Mouse (Mus musculus) olfactory bulb, adult 2 months (tissue): Measurements from ENCODE around the gene Adamtsl5.
A peak's percentile ranks its signal among the peaks of the same experiment; 100 is the strongest.

Experiments
- CTCF ChIP-seq: fragments of 200-500 bp; IDR thresholded peaks from 2 replicates; pipeline ENCODE4 v1.5.1; 2012; ENCODE audit warnings: low read depth, mild to moderate bottlenecking, low read length, moderate library complexity; ENCODE audit not compliant: insufficient read depth
- POLR2A ChIP-seq: fragments of 200-500 bp; IDR thresholded peaks from 2 replicates; pipeline ENCODE4 v1.6.1; 2012; ENCODE audit warnings: mild to moderate bottlenecking, low read depth, low read length, moderate library complexity; ENCODE audit not compliant: insufficient read depth

DNA sequence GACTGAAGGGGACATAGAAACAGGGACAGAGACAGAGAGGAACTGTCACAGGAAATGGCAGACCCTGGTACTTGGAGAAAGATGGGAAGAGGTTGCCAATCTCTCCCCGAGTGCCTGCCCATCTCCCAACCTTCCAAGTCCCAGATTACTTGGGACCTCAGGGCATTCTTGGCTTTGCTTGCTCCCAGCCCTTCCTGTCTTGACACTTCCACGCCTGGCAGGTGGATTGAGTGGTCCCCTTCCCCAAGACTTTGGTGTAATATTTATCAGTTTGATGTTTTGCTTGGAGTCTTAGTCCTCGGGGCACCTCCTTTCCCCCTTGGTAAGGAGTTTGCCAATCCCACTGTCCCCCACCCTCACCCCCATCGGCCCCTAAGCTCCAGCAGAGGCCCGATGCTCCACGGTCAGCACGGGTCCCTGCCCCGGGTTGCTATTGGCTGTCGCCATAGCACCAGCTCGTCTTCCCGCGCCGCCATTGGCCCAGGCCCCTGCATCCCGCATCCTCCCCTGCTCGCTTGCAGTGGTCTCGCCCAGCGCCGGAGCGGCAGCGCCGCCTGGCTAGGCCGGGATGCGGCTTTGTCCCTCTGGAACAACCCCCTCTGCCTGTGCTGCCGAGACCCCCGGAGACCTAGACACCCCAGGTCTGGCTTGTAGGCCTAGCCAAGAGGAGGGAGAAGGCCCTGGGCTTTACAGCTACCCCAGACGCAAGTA is 49.5 kb downstream of the Adamtsl5 start:
- TF ChIP-seq CTCF: no peak
- TF ChIP-seq POLR2A: peak; percentile 93
